Mouse (Mus musculus) E14TG2a.4 (cell line): Measurements from ENCODE around the gene Pde3a.

ENCODE experiments used
- H3K27me3 ChIP-seq: 2 replicates; pipeline ENCODE4 v1.6.1; 2014; ENCODE audit warnings: low read length, control low read depth; ENCODE audit not compliant: insufficient read depth
- H3K36me3 ChIP-seq: 2 replicates; pipeline ENCODE4 v1.6.1; 2014; ENCODE audit warnings: low read length, control low read depth; ENCODE audit not compliant: insufficient read depth
- H3K4me1 ChIP-seq: replicated peaks from 2 replicates; pipeline ENCODE4 v1.6.1; 2014; ENCODE audit warnings: low read depth, low read length, control low read depth
- H3K4me3 ChIP-seq: replicated peaks from 2 replicates; pipeline ENCODE4 v1.5.1; 2014; ENCODE audit warnings: mild to moderate bottlenecking, low read length
- H3K9me3 ChIP-seq: 2 replicates; pipeline ENCODE4 v1.6.1; 2014; ENCODE audit warnings: low read length, control low read depth
- CTCF ChIP-seq: conservative IDR thresholded peaks from 2 replicates; pipeline ENCODE4 v1.5.1; 2014; ENCODE audit warnings: low read length
- NANOG ChIP-seq: IDR thresholded peaks from 2 replicates; pipeline ENCODE4 v1.6.1; 2014; ENCODE audit warnings: borderline replicate concordance, low read length, mixed read lengths
- POU5F1 ChIP-seq: IDR thresholded peaks from 2 replicates; pipeline ENCODE4 v1.6.1; 2014; ENCODE audit warnings: low read length, borderline replicate concordance

Gene Pde3a

DNA sequence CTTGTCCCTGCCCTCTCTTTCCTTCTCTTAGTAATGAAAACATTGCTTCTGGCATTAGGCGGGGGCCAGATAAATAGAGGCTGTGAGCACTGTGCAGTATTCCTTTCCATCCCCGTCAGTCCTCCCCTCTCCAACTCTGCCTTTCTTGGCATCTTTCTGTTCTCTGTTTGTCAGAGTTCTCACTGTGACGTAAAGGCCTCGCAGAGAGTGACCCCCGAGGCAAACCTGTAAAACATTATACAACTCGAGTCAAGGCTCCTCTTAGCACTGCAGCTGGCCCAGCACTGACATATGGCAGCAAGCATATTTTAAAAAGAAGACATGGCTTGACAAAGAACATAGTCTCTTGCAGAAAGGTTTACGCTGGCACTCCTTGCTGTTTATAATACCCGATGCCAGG lies 132.4 kb downstream of the Pde3a start:
- no peak for TF ChIP-seq CTCF
- TF ChIP-seq POU5F1: no peak
- no peak for TF ChIP-seq NANOG
- Histone ChIP-seq H3K4me3 (no peak overlapping the region), H3K9me3 (no peaks in the 10 kb centered on the region), H3K27me3 (no peaks in the 10 kb centered on the region), H3K4me1 (no peaks in the 10 kb centered on the region), H3K36me3 (no peaks in the 10 kb centered on the region)

DNA sequence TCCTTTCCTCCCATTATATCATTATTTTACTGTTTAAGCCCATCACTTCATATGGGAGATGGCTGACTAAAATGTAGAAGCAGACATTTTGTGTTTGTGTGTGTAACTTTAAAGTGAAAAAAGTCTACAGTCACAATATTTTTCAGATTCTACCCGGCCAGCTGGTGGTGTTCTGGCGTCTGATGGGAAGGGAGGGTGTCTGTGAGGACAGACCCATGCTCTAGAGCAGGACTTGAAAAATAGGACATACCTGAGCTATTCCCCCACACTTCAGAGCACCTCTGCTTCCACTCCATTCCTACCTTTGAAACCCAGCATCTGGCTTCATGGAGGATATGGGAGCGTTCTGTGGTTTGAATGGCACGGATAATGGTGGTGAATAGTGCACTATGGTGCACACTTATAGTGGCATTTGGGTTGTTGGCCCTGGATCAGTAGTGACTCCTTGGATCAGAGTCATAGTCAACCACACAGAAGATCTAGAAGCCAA lies 132.9 kb downstream of the Pde3a start:
- Histone ChIP-seq H3K4me3 (no peak overlapping the region), H3K27me3 (no peaks in the 10 kb centered on the region), H3K36me3 (no peaks in the 10 kb centered on the region), H3K4me1 (no peaks in the 10 kb centered on the region), H3K9me3 (no peaks in the 10 kb centered on the region)
- TF ChIP-seq NANOG (no peak), CTCF (no peak), POU5F1 (no peak)

DNA sequence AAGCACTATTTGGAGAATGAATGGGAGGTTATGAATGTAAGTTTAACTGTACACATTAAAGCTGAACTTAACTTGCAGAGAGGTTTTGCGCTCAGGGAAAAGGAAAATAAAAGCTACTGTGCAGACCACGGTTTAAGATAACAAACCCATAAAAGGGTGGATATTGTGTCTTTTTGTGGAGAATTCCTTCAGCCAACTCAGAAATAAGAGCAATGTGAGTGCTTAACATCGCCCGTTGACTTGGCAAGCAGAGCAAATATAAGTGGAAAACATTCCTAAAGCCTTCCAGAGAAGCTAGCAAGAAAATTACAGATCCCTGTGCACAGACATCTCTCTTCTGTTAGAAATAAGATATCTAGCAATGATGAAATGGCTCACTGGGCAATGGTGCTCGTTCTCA lies 139.0 kb downstream of the Pde3a start:
- no peaks in the 10 kb centered on the region for H3K27me3 ChIP-seq
- no peaks in the 10 kb centered on the region for H3K4me1 ChIP-seq
- H3K4me3 ChIP-seq: no peak overlapping the region
- no peaks in the 10 kb centered on the region for H3K36me3 ChIP-seq
- no peak for TF ChIP-seq CTCF
- H3K9me3 ChIP-seq: no peaks in the 10 kb centered on the region

DNA sequence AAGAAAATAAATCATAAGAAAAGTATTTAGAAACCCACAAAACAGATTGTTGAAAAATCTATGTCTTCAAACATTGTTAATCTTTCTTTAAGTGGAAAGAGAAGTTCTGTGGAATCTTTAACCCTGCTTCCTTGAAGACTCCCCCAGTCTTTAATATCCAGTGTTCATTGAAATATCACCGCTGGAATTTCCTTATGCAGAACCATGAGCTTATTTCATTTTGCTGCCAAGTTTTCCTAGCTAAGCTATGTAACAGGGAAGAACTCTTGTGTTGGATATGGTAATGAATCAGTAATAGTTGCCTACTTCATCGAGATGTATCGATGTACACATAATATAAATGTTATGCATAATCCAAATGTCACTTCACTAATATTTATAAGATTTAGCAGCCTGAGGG lies 146.9 kb downstream of the Pde3a start:
- H3K36me3 ChIP-seq: no peaks in the 10 kb centered on the region
- no peaks in the 10 kb centered on the region for H3K9me3 ChIP-seq
- H3K4me3 ChIP-seq: no peak overlapping the region
- TF ChIP-seq POU5F1 (no peak), NANOG (no peak), CTCF (no peak)
- H3K27me3 ChIP-seq: no peaks in the 10 kb centered on the region
- H3K4me1 ChIP-seq: no peaks in the 10 kb centered on the region

DNA sequence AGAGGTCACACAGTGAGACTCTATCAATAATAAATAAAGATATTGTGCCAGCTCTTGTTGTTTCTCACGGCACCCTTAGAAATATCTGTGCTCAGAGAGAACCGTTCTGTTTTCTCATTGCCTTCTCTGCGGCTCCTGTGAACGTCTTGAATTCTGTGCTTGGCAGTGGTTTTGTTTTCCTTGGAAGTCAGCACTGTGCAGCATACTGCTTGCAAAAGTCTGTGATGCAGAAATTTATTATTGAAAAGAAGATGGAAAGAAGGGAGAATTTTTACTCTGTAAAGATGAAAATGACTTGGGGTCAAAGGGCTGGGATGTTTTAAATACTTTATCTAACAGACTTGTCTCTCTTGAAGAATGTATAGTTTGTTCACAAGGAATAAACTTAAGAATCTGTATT lies 150.3 kb downstream of the Pde3a start:
- H3K4me1 ChIP-seq: no peaks in the 10 kb centered on the region
- H3K27me3 ChIP-seq: no peaks in the 10 kb centered on the region
- no peaks in the 10 kb centered on the region for H3K9me3 ChIP-seq
- no peaks in the 10 kb centered on the region for H3K36me3 ChIP-seq
- no peak overlapping the region for H3K4me3 ChIP-seq
- TF ChIP-seq POU5F1 (no peak), CTCF (no peak), NANOG (no peak)

DNA sequence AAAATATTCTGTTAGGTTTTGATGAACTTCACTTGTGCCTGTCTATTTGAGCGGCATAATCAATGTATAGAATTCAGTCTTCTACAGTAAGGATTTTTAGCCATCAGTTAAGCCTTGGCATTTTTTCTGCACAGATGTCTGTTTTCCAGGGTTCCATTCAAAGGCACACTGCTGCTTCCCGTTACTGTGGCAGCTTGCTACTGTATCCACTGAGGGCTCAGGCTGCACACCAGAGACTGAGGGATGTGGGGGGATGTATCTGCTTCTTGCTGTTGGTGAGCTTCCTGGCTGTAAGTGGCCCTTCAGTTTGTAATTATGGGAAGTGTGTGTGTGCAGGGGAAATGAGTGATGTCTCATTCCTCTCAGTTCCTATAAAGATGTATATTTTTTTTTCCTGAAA lies 154.9 kb downstream of the Pde3a start:
- Histone ChIP-seq H3K36me3 (no peaks in the 10 kb centered on the region), H3K9me3 (no peaks in the 10 kb centered on the region), H3K4me1 (no peaks in the 10 kb centered on the region), H3K4me3 (no peak overlapping the region), H3K27me3 (no peaks in the 10 kb centered on the region)
- TF ChIP-seq NANOG (no peak), POU5F1 (no peak), CTCF (no peak)

DNA sequence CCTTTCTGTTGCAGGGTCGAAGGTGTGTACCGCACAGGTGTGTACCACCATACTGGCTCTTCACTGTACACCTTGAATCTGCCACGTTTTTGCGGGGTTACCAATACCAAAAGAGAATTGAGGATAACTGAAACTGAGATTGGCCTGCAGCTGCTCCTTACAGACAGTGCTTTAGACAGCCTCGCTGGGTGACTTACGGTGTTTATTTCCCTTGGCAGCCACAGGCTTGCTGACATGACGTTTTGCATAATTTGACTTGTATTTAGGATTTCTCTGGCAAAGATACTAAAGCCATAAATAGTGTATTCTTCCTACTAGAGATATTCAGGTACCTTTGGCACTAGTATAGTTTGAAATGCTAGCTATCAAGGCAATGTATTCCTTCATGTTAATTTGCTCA lies 155.6 kb downstream of the Pde3a start:
- no peak overlapping the region for H3K4me3 ChIP-seq
- H3K4me1 ChIP-seq: no peaks in the 10 kb centered on the region
- TF ChIP-seq CTCF (no peak), POU5F1 (no peak), NANOG (no peak)
- no peaks in the 10 kb centered on the region for H3K9me3 ChIP-seq
- no peaks in the 10 kb centered on the region for H3K36me3 ChIP-seq
- no peaks in the 10 kb centered on the region for H3K27me3 ChIP-seq

DNA sequence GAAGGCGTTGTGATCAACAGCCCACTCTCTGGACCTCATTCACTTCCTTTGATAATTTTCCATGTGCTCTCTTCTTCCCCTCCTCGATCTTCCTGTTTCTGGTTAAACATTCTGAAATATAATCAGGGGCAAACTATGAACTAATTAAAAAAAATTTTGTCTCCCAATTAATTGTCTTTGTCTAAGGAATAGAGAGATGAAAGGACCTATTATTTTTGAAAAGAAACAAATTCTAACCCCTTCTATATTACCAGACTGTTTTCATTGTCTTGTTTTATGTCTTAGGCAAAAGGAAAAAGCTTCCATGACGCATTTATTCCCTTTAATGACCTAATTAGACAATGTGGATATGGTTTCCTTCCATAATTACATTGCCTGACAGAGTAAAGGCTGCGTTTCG lies 156.4 kb downstream of the Pde3a start:
- Histone ChIP-seq H3K4me3 (no peak overlapping the region), H3K27me3 (no peaks in the 10 kb centered on the region), H3K4me1 (no peaks in the 10 kb centered on the region), H3K36me3 (no peaks in the 10 kb centered on the region), H3K9me3 (no peaks in the 10 kb centered on the region)
- TF ChIP-seq POU5F1 (no peak), CTCF (no peak), NANOG (no peak)

DNA sequence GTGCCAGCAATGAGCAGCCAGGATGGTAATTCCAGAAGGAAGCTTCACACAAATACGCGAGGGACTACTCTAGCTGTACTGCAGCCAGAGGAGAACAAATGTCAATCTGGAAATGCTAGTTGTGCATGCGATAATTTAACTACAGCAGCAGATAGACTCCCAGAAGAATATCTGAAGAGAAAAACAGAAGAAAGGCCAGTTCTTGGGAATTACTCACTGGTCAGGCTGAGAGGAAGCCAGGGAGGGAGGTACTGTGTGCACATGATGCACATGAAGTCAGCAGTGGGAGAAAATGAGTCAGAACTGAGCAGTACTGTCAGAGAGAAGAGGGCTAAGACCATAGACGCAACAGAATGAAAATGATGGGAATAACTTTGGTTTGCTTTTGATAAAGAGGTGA lies 159.7 kb downstream of the Pde3a start:
- TF ChIP-seq CTCF (no peak), POU5F1 (no peak), NANOG (no peak)
- H3K27me3 ChIP-seq: no peaks in the 10 kb centered on the region
- no peaks in the 10 kb centered on the region for H3K9me3 ChIP-seq
- no peaks in the 10 kb centered on the region for H3K36me3 ChIP-seq
- H3K4me3 ChIP-seq: no peak overlapping the region
- H3K4me1 ChIP-seq: no peaks in the 10 kb centered on the region
